Mouse (Mus musculus) kidney, adult 8-10 months (tissue): Measurements from ENCODE around the gene Zfp53.
"Not testable (repeated sequence)": the region's sequence is repeated elsewhere in the genome, so short reads cannot be mapped to it uniquely, and the experiment has no call there.

ENCODE experiments used
- DNase-seq, 2 experiments: peaks; one replicate each; pipeline ENCODE4 v3.0.0; 2022

Gene Zfp53

GRCm38 (mm10) chr17:21488760-21489499, at the start of gene Zfp53:
Gene Zfp53 (plus strand): TSS chr17:21488998.
- DNase-seq: peak; percentile 92

DNA sequence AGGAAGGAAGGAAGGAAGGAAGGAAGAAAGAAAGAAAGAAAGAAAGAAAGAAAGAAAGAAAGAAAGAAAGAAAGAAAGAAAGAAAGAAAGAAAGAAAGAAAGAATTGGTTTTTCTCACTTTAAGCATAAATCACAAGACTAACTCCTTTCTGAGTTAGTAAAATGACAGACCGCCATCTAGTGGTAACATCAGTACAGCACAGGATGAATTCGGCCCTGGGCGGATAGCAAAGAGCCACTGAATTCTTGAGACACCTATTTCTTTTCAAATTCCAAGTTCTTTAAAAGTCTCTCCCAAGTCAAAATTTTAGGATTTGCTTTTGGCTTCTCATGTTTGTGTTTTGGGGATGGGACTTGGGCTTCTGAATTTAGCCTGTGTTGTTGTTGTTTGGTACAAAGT, 39.1 kb upstream of the Zfp53 start:
- DNase-seq: peak; percentile 77 to 88

DNA sequence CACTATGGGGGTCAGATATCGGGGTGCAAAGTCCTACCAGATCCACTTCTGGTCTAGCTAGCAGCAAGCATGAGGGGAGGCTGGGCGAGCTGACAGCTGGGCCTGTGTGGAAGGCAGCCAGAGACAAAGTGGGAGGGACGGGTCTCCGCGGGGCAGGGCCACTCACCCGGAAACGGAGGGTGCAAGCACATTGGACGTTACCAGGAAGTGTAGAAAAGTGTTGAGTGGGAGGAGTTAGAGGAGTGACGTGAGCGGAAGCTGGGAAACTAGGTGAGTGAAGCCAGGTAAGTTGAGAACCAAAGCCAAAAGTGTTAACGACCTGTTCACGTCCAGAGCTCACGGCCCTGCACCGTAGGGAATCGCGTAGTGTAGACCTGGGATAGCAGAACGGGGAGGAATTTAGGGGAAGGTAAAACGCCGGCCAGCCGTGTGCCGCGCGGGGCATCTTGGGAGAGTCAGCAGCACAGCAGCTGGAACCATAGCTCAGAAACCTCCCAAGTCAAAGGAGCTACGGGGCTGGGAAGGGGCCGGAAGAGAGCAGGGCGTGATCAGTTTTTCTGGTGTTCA, 38.6 kb upstream of the Zfp53 start, which contains the start of gene Zfp51:
Gene Zfp51, plus strand, starts transcription at position 237 of the 567 bp plus-strand sequence.
- peak; percentile 96 to 97 for DNase-seq

GRCm38 (mm10) chr17:21463550-21463949, 25.2 kb upstream of the Zfp53 start:
- DNase-seq: no peak

DNA sequence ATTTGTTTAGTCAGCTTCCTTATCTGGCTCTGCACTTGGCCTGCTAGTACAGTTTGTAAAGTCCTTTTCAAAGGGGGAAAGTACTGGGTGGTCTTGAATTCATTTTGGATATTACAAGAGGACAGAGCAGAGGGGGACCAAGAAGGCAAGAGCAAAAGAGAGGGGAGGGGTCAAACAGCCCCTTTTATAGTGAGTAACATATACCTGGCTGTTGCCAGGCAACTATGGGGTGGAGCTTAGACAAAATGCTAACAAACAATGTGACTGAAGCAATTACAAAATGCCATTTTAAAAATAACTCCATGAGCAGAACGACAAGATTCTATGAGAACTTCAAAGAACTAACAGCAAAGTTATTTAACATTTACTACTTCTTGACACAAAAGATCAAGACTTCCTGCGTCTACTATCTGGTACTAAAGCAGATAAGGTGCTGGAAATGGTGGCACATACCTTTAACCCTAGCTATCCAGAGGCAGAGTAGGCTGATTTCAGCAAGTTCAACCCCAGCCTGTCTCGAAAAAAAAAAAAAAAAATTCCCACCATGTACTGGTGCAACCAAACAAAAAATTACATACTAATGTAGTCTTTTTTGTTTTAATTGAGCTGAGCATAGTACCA, 16.7 kb upstream of the Zfp53 start:
- DNase-seq: no peak

- DNase-seq: no peak
Measured at GRCm38 (mm10) chr17:21472653-21473307, 16.0 kb upstream of the Zfp53 start.

- DNase-seq: peak; percentile 47 to 84
Measured at GRCm38 (mm10) chr17:21473362-21474190, 15.2 kb upstream of the Zfp53 start.

DNA sequence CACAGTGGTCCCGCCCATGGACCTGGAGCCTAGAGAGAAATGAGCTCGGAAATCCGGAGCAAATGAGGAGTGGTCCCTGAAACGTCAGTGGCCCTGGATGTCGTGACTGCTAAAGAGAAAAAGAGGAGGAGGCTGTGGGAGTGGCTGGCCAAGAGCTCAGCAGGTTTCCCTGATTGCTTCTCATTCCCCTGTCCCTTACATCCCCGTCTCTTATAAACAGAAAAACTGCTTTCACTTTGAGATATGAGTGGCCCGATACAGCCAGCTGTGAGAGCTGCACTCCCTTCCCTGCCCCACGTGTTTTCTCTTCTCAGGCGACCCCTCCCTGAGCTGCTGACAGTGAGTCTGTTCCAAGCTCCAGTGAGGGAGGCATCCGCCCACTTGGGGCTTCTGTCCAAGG, 14.1 kb upstream of the Zfp53 start:
- DNase-seq: peak in 1 of 2 experiments; percentile 8

GRCm38 (mm10) chr17:21475290-21475689, 13.5 kb upstream of the Zfp53 start:
- DNase-seq: not testable (repeated sequence)

GRCm38 (mm10) chr17:21476351-21476750, 12.4 kb upstream of the Zfp53 start:
- not testable (repeated sequence) for DNase-seq

GRCm38 (mm10) chr17:21478103-21478777, 10.6 kb upstream of the Zfp53 start:
- not testable (repeated sequence) for DNase-seq

- no peak for DNase-seq
Measured at GRCm38 (mm10) chr17:21489500-21490001, 753 bp downstream of the Zfp53 start.

GRCm38 (mm10) chr17:21501365-21501764, 12.6 kb downstream of the Zfp53 start:
- DNase-seq: no peak

- no peak for DNase-seq
Measured at GRCm38 (mm10) chr17:21504524-21504923, 15.7 kb downstream of the Zfp53 start.

GRCm38 (mm10) chr17:21506258-21506657, 17.5 kb downstream of the Zfp53 start:
- no peak for DNase-seq

- DNase-seq: no peak
Measured at GRCm38 (mm10) chr17:21509756-21510155, 21.0 kb downstream of the Zfp53 start.

GRCm38 (mm10) chr17:21515403-21516105, 26.8 kb downstream of the Zfp53 start:
- peak; percentile 74 to 82 for DNase-seq

DNA sequence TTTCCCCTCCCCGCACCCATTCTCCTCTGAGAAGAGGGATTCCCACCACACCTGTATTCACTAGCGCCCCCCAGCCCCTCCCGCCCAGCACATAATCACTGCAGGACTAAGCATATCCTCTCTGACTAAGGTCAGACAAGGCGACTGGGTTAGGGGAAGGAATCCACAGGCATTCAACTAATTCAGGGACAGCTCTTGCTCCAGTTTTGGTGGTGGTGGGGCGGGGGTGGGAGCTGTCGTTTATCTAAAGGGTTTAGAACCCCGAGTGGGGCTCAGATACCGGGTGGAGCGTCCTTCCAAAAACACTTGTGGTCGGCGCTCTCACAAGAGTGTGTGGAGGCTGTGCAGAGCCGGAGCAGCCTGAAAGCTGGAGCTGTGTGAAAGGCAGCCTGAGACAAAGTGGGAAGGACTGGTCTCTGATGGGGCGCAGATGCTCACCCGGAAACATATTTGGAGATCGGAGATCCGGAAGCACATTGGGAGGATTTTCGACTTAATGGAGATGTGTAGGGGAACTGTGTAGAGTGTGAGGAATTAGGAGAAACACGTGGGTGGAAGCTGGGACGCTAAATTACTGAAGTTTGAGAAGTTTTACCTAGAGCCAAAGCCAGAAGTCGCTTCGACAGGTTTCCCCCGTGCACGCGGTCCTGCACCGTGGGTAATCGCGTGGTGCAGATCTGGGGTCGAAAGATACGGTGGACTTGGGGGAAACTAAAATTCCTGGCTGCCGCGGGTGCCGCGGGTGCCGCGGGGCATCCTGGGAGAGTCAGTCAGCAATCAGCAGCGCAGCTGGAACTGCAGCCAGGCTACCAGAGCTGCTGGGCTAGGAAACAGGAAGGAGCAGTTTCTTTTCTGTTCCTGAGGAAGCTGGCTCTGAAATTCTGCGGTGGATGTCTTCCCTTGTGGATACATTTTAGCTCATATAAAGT, 27.7 kb downstream of the Zfp53 start:
- DNase-seq: peak; percentile 62 to 70

GRCm38 (mm10) chr17:21517130-21517671, 28.4 kb downstream of the Zfp53 start:
- no peak for DNase-seq

- DNase-seq: no peak
Measured at GRCm38 (mm10) chr17:21526270-21526669, 37.5 kb downstream of the Zfp53 start.
